Mouse (Mus musculus): ENCODE measurements around the gene Gm20388.

DNA sequence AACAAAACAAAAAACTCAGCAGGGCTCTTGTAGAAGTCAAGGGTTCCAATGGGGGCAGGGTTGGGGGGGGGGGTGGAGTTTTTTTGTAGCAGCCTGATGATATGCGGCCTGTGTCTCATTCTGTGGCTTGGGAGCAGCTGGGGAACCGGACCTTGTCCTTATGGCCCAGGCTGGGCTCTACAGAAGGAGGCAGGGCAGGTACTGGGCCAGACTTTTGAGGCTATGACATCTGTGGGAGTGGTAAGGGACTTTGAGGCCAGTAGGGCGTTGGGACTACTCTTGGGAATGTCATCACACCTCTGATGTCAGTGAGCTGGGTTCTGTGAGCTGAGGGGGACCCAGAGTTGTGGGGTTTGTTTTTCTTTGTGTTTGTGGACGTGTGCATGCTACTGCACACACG, 584.8 kb downstream of the Gm20388 start:
- TF ChIP-seq CTCF (IDR thresholded peaks at IDR 0.05; ENCODE audit: borderline replicate concordance, insufficient read depth, low read depth, low read length) (no peak), POLR2A (IDR thresholded peaks at IDR 0.05; ENCODE audit: borderline replicate concordance, insufficient read depth, low read length) (no peak)
